Mouse (Mus musculus) thymus, postnatal 4 days (tissue): ENCODE data around the gene B4galt1.

ENCODE experiments used
- DNase-seq: peaks from one replicate; pipeline ENCODE4 v3.0.0; 2021

Gene B4galt1

GRCm38 (mm10) chr4:40774279-40775259, 79.2 kb downstream of the B4galt1 start:
- peak; percentile 87 for DNase-seq

GRCm38 (mm10) chr4:40759876-40760275, 93.9 kb downstream of the B4galt1 start:
- DNase-seq = no peak

GRCm38 (mm10) chr4:40757780-40758420, 95.9 kb downstream of the B4galt1 start, which contains the start of gene Smu1:
TSS of gene Smu1 (minus strand) at chr4:40757923.
- DNase-seq = peak; percentile 99

GRCm38 (mm10) chr4:40757157-40757779, 96.5 kb downstream of the B4galt1 start:
- peak; percentile 39 for DNase-seq
